Mouse (Mus musculus): ENCODE results near the gene Gdf5. TPM values are rescaled to one million over a fixed set of nuclear protein-coding genes. Genes with fewer than 3 reads are reported as not detected.
A peak's percentile ranks its signal among the peaks of the same experiment; 100 is the strongest.

Gene Gdf5
- 0.07 TPM in 2 replicates for polyA plus RNA-seq (2016; fragmentation: Nextera tagmentation; extraction: Ambion mirVana)

DNA sequence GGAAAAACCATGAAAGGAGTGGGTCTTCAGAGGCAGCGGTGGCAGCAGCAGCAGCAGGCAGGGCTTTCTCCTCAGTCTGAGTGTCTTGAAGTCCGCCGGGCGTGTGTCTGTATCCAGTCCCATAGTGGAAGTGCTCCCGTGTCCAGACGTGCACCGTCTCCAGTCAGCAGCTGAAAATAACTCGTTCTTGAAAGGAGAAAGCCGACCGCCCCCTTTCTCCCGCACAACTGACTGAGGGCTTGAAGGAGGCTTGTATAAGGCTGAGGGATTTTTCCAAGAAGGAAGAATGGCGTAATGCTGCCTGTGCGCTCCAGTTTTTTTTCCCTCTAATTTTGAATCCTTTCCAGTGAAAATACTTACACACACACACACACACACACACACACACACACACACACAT is at the start of gene Gdf5:
TSS of gene Gdf5 (minus strand) at position 244 of the 400 bp plus-strand sequence.
- Histone ChIP-seq H3K27me3 (ENCODE audit: low read depth, poor library complexity, severe bottlenecking) (peaks cover 11% of the 10 kb centered on the region), H3K4me3 (no peak within 1 kb of the TSS)
- DNase-seq (ENCODE audit: low spot score), result no peak

DNA sequence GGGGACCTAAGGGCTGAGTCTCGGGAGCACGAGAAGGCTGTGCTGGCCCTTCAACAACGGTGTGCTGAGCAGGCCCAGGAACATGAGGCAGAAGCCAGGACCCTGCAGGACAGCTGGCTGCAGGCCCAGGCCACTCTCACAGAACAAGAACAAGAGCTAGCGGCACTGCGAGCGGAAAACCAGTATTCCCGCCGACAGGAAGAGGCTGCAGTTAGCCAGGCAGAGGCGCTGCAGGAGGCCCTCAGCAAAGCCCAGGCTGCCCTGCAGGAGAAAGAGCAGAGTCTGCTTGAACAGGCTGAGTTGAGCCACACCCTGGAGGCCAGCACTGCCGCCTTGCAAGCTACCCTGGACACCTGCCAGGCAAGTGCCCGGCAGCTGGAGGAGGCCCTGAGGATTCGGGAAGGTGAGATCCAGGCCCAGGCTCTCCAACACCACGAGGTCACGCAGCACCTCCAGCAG is 46.7 kb upstream of the Gdf5 start:
- H3K27ac ChIP-seq (replicated peaks), result no peak overlapping the region
- DNase-seq (ENCODE audit: low spot score), result no peak
- WGBS, result 91% methylated on average over 14 of the region's 14 CpGs
- no peaks in the 10 kb centered on the region for H3K27me3 ChIP-seq (ENCODE audit: low read depth, poor library complexity, severe bottlenecking)
- H3K9me3 ChIP-seq (replicated peaks), result no peaks in the 10 kb centered on the region
- peaks cover 100% of the 10 kb centered on the region for H3K36me3 ChIP-seq
- peak overlapping the region; percentile 12 for H3K4me3 ChIP-seq
- no peaks in the 10 kb centered on the region for H3K4me1 ChIP-seq

More for the DNA sequence above, at the start of gene Gdf5:
- 60% methylated on average over 13 of the region's 13 CpGs for WGBS
- no peaks in the 10 kb centered on the region for H3K36me3 ChIP-seq
- H3K4me1 ChIP-seq, result peaks cover 44% of the 10 kb centered on the region
- no peaks in the 10 kb centered on the region for H3K9me3 ChIP-seq (replicated peaks)
- H3K27ac ChIP-seq (replicated peaks), result peak within 1 kb of the TSS; percentile 52

DNA sequence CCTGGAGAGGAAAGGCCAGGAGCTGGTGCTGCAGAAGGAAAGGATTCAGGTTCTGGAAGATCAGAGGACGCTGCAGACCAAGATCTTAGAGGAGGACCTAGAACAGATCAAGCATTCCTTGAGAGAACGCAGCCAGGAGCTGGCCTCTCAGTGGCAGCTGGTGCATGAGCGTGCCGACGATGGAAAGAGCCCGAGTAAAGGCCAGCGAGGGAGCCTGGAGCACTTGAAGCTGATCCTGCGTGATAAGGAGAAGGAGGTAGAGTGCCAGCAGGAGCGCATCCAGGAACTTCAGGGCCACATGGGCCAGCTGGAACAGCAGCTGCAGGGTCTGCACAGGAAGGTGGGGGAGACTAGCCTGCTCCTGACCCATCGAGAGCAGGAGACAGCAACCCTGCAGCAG is 46.0 kb upstream of the Gdf5 start:
- H3K36me3 ChIP-seq, result peaks cover 100% of the 10 kb centered on the region
- DNase-seq (ENCODE audit: low spot score), result no peak
- no peaks in the 10 kb centered on the region for H3K9me3 ChIP-seq (replicated peaks)
- 97% methylated on average over 10 of the region's 10 CpGs for WGBS
- no peak overlapping the region for H3K27ac ChIP-seq (replicated peaks)
- 0 out of 2 replicates have a peak overlapping the region, but pooled peaks have one; percentile 12 for H3K4me3 ChIP-seq
- H3K27me3 ChIP-seq (ENCODE audit: low read depth, poor library complexity, severe bottlenecking), result no peaks in the 10 kb centered on the region
- H3K4me1 ChIP-seq, result no peaks in the 10 kb centered on the region

GRCm38 (mm10) chr2:155989085-155989484 is 43.9 kb upstream of the Gdf5 start:
- Histone ChIP-seq H3K36me3 (peaks cover 100% of the 10 kb centered on the region), H3K27ac (replicated peaks) (no peak overlapping the region), H3K4me1 (no peaks in the 10 kb centered on the region), H3K4me3 (no peak overlapping the region; the same call in 1 of the 2 replicates), H3K27me3 (ENCODE audit: low read depth, poor library complexity, severe bottlenecking) (no peaks in the 10 kb centered on the region), H3K9me3 (replicated peaks) (no peaks in the 10 kb centered on the region)
- DNase-seq (ENCODE audit: low spot score), result no peak
- WGBS, result 85% methylated on average over 4 of the region's 4 CpGs

GRCm38 (mm10) chr2:155987131-155987530 is 42.0 kb upstream of the Gdf5 start:
- WGBS, result 96% methylated on average over 6 of the region's 6 CpGs
- no peak overlapping the region for H3K27ac ChIP-seq (replicated peaks)
- DNase-seq (ENCODE audit: low spot score), result no peak
- peaks cover 100% of the 10 kb centered on the region for H3K36me3 ChIP-seq
- H3K9me3 ChIP-seq (replicated peaks), result no peaks in the 10 kb centered on the region
- H3K4me3 ChIP-seq, result no peak overlapping the region
- no peaks in the 10 kb centered on the region for H3K4me1 ChIP-seq
- H3K27me3 ChIP-seq (ENCODE audit: low read depth, poor library complexity, severe bottlenecking), result no peaks in the 10 kb centered on the region

DNA sequence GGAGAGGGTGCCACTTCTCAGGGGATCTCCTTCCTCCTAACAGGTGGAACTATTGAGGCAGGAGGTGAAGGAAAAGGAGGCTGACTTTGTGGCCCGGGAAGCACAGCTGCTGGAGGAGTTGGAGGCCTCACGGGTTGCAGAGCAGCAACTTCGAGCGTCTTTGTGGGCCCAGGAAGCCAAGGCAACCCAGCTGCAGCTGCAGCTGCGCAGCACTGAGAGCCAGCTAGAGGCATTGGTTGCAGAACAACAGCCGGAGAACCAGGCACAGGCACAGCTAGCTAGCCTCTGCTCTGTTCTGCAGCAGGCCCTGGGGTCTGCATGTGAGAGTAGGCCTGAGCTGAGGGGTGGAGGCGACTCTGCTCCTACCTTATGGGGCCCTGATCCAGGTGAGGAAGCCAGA is 40.6 kb upstream of the Gdf5 start:
- 90% methylated on average over 7 of the region's 7 CpGs for WGBS

DNA sequence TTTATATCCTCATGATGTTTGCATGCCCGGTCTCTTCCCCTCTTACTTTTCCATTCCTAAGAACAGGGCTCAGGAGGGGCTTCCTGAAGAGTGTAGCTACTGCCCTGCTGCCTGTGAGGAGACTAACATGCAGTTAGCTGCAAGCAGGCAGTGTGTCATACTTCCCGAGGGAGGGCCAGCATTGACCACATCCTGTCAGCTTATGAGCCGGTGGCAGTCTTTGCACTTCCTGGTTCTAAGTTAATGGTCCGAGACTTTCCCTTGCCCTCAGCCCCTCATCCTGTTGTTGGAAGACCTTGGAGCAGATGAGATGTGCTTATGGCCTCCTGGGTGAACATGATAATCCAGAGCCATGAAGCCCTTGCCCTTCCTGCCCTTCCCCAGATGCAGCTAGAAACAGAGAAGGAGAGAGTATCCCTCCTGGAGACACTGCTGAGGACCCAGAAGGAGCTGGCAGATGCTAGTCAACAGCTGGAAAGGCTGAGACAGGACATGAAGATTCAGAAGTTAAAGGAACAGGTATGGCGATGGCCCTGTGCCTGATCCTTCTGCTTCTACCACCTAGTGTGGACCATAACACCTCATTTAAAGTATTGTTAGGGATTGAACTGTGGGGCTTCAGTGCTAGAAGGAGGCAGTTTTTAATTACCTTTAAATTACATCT is 34.3 kb upstream of the Gdf5 start:
- DNase-seq (ENCODE audit: low spot score), result no peak
- Histone ChIP-seq H3K9me3 (replicated peaks) (no peaks in the 10 kb centered on the region), H3K36me3 (peaks cover 99% of the 10 kb centered on the region), H3K4me1 (no peaks in the 10 kb centered on the region), H3K4me3 (no peak overlapping the region), H3K27ac (replicated peaks) (no peak overlapping the region), H3K27me3 (ENCODE audit: low read depth, poor library complexity, severe bottlenecking) (no peaks in the 10 kb centered on the region)
- 84% methylated on average over 5 of the region's 5 CpGs for WGBS

More for the DNA sequence above, 40.6 kb upstream of the Gdf5 start:
- Histone ChIP-seq H3K4me3 (no peak overlapping the region), H3K9me3 (replicated peaks) (no peaks in the 10 kb centered on the region), H3K4me1 (no peaks in the 10 kb centered on the region), H3K27ac (replicated peaks) (no peak overlapping the region), H3K27me3 (ENCODE audit: low read depth, poor library complexity, severe bottlenecking) (no peaks in the 10 kb centered on the region), H3K36me3 (peaks cover 100% of the 10 kb centered on the region)
- DNase-seq (ENCODE audit: low spot score), result no peak

DNA sequence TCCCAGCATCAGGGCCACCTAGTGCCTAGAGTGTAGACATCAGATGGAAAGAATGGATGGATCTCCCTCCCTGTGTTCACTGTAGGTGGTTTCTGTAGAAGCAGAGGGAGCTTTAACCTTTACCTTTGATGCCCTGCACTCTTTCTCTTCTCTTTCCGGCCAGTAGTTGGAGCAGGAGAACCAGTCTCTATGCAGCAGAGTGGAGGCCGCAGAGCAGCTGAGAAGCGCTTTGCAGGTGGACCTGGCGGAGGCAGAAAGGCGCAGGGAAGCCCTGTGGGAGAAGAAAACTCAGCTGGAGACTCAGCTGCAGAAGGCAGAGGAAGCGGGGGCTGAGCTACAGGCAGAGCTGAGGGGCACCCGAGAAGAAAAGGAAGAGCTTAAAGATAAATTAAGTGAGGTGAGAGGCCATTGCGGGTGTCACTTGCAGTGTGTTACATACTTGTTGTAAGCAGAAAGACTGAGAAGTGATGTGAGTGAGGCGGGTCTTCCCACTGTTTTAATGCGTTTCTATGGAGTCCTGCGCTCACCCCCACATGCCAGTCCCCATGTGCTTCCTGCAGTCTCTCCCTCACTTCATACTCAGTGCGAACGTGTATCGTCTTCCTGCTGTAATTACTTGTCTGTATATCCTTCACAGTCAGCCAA is 29.0 kb upstream of the Gdf5 start:
- H3K27ac ChIP-seq (replicated peaks), result no peak overlapping the region
- H3K4me1 ChIP-seq, result no peaks in the 10 kb centered on the region
- DNase-seq (ENCODE audit: low spot score), result no peak
- no peak overlapping the region for H3K4me3 ChIP-seq
- H3K27me3 ChIP-seq (ENCODE audit: low read depth, poor library complexity, severe bottlenecking), result no peaks in the 10 kb centered on the region
- peaks cover 96% of the 10 kb centered on the region for H3K36me3 ChIP-seq
- 83% methylated on average over 14 of the region's 14 CpGs for WGBS
- no peaks in the 10 kb centered on the region for H3K9me3 ChIP-seq (replicated peaks)

GRCm38 (mm10) chr2:155973348-155973747 is 28.2 kb upstream of the Gdf5 start:
- 80% methylated on average over 6 of the region's 6 CpGs for WGBS
- Histone ChIP-seq H3K27me3 (ENCODE audit: low read depth, poor library complexity, severe bottlenecking) (no peaks in the 10 kb centered on the region), H3K4me1 (no peaks in the 10 kb centered on the region), H3K27ac (replicated peaks) (no peak overlapping the region), H3K4me3 (no peak overlapping the region), H3K9me3 (replicated peaks) (no peaks in the 10 kb centered on the region), H3K36me3 (peaks cover 96% of the 10 kb centered on the region)
- DNase-seq (ENCODE audit: low spot score), result no peak

DNA sequence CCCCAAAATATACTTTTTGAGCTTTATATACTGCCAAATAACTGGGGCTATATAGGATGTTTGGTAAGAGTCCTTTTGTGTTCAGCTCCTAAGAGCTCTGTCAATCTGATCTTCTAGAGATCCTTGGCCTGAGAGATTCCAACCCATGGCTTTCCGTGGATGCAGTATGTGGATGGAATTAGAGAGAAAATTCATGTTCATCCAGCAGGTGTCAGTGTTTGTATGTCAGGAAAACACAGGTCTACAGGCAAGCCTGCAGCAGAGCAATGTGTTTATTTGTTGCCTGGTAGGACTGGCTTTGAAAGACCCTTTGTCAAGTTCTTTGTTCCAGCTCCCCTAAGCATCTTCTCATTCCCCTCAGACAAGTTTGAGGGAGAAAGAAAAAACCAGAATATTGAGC is 17.8 kb upstream of the Gdf5 start:
- 58% methylated on average over 1 of the region's 1 CpGs for WGBS
- no peak for DNase-seq (ENCODE audit: low spot score)
- H3K27me3 ChIP-seq (ENCODE audit: low read depth, poor library complexity, severe bottlenecking), result no peaks in the 10 kb centered on the region
- H3K27ac ChIP-seq (replicated peaks), result no peak overlapping the region
- H3K36me3 ChIP-seq, result peaks cover 81% of the 10 kb centered on the region
- no peaks in the 10 kb centered on the region; the same call in 1 of the 2 replicates for H3K4me1 ChIP-seq
- H3K4me3 ChIP-seq, result no peak overlapping the region
- H3K9me3 ChIP-seq (replicated peaks), result no peaks in the 10 kb centered on the region

GRCm38 (mm10) chr2:155961862-155962261 is 16.7 kb upstream of the Gdf5 start:
- 88% methylated on average over 10 of the region's 10 CpGs for WGBS
- Histone ChIP-seq H3K36me3 (peaks cover 70% of the 10 kb centered on the region), H3K9me3 (replicated peaks) (no peaks in the 10 kb centered on the region), H3K4me1 (peaks cover 10% of the 10 kb centered on the region), H3K4me3 (no peak overlapping the region), H3K27me3 (ENCODE audit: low read depth, poor library complexity, severe bottlenecking) (no peaks in the 10 kb centered on the region), H3K27ac (replicated peaks) (no peak overlapping the region)
- DNase-seq (ENCODE audit: low spot score), result no peak

DNA sequence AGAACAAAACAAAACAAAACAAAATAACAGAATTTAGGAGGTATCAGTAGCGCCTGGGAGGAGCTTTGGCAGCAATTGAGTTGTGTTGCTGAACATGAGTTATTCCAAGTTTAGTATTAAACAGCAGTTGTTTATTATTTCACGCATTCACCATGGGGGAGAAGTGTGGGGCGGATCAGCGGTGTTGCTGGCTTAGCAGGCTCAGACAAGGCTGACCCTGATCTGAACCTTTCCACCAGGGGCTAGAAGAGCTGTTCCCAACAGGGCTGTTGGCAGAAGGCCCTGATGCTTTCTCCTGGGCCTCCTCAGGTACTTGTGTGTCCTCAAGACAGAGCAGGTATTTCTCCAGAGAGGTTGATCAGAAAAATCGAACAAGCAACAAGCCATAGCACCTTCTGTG is 14.8 kb upstream of the Gdf5 start:
- H3K27ac ChIP-seq (replicated peaks), result no peak overlapping the region
- peaks cover 51% of the 10 kb centered on the region for H3K36me3 ChIP-seq
- H3K27me3 ChIP-seq (ENCODE audit: low read depth, poor library complexity, severe bottlenecking), result no peaks in the 10 kb centered on the region
- 89% methylated on average over 5 of the region's 5 CpGs for WGBS
- H3K4me3 ChIP-seq, result no peak overlapping the region
- H3K4me1 ChIP-seq, result peaks cover 10% of the 10 kb centered on the region
- no peaks in the 10 kb centered on the region for H3K9me3 ChIP-seq (replicated peaks)
- no peak for DNase-seq (ENCODE audit: low spot score)
